Mouse (Mus musculus): ENCODE data around the gene Uchl5. TPM values are rescaled to one million over a fixed set of nuclear protein-coding genes. Genes with fewer than 3 reads are reported as not detected.

The Uchl5 gene
- 37.1 and 41.3 TPM in 2 replicates for polyA plus RNA-seq (2015; fragmentation: Nextera tagmentation; extraction: Ambion mirVana)

DNA sequence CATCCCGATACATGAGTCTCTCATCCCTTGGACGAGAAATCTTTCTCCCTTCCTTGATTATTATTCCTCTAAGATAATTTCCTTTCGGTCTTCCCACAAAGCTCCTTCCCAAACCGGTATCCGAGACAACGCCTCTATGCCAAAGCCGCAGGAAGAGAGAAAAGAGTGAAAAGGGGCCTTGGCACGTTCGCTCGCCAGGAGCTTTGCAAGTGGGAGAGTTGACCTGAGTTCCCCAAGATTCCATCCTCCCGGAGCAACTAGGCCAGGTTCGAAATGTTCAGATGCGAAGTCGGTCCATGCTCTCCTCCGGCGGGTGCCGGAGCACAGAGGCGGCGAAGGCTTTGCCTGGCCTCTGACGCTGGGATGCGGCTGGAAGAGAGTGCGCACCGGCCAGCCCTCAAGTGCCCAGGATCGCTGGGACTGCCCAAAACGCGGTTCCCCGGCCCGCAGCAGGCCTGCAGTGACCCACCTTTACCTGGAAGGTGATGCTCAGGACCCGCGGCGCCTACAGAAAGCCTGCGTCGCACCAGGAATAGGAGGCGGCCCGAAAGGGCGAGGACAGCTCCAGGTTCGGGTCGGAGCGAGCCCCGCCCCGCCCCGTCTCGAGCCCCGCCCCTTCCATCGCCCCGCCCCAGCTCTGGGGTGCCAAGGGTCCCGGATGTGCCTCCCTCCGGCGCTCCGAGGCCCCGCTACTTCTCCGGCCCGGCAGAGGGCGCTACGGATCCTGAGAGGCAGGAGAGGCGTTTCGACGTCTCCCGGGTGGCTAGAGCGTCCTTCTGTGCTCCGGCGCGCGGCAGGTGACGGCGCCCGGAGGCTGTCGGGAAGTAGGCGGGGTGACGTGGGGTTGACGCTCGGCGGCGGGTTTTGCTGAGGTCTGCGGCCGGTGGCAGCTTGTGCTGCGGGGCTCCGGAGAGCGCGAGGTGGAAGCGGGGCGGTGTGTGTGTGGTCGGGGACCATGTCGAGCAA is at the start of gene Uchl5, which contains the start of gene Trove2:
Uchl5 (plus strand) TSS at position 827 of the 966 bp plus-strand sequence.
Trove2 (minus strand) TSS at position 623 of the 966 bp plus-strand sequence.
- peak within 1 kb of the TSS; percentile 78 for H3K27ac ChIP-seq (ENCODE audit: low read length)
- H3K4me2 ChIP-seq (replicated peaks; ENCODE audit: low read depth, low read length) = peak within 1 kb of the TSS; percentile 96
- no peaks in the 10 kb centered on the region for H3K9me3 ChIP-seq (ENCODE audit: low read length)
- no peaks in the 10 kb centered on the region; the same call in 1 of the 2 replicates for H3K4me1 ChIP-seq (ENCODE audit: insufficient read depth, low read depth, low read length)
- DNase-seq (ENCODE audit: low spot score) (peak; percentile 99), ATAC-seq (peak; percentile 95)
- peak within 1 kb of the TSS; percentile 83 for H3K9ac ChIP-seq (replicated peaks; ENCODE audit: low read depth)
- TF ChIP-seq CTCF (IDR thresholded peaks at IDR 0.05) = peak; percentile 95
- no peak for TF ChIP-seq EP300 (IDR thresholded peaks at IDR 0.05)
- no peaks in the 10 kb centered on the region for H3K36me3 ChIP-seq (ENCODE audit: insufficient read depth, low read length)
- H3K27me3 ChIP-seq (replicated peaks; ENCODE audit: insufficient read depth, low read length) = no peaks in the 10 kb centered on the region
- H3K4me3 ChIP-seq (ENCODE audit: low read depth, low read length) = peak within 1 kb of the TSS; percentile 89
- under 1% methylated on average over 71 of the region's 84 CpGs for WGBS

DNA sequence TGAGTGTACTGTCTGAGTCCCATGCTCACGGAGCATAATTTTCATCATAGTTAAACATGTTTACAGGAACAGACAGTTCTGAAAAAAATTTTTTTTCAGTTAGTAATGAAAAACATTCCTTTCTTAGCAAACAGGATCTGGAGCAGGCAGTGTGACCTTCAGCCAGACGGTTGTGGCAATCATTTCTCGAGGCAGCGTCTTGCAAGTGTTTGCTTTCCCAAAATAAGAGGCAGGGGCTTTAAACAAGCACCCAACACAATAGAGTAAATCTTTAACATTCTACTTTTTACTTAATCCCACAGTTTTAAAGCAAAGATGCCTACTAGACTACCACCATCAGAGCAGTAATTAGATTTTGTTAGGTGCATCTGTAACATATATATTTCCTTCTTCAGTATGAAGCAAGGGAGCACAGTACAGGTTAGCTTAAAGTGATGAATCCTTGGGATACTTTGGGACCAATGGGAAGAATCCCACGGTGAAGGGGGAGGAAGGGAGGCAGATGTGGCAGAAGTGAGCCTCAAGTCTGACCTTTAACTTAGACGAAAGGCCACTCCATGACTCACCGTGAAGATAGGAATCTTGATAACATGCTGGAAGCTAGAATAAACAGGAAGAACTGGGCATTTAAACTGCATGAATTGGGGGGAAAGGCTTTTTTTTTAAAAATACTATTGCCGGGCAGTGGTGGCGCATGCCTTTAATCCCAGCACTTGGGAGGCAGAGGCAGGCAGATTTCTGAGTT is 49.2 kb upstream of the Uchl5 start:
- Histone ChIP-seq H3K27me3 (replicated peaks; ENCODE audit: insufficient read depth, low read length) (no peaks in the 10 kb centered on the region), H3K9me3 (ENCODE audit: low read length) (no peaks in the 10 kb centered on the region), H3K4me1 (ENCODE audit: insufficient read depth, low read depth, low read length) (no peaks in the 10 kb centered on the region), H3K36me3 (ENCODE audit: insufficient read depth, low read length) (no peaks in the 10 kb centered on the region), H3K9ac (replicated peaks; ENCODE audit: low read depth) (no peak overlapping the region), H3K27ac (ENCODE audit: low read length) (no peak overlapping the region), H3K4me3 (ENCODE audit: low read depth, low read length) (no peak overlapping the region), H3K4me2 (replicated peaks; ENCODE audit: low read depth, low read length) (no peak overlapping the region)
- 39% methylated on average over 9 of the region's 9 CpGs for WGBS
- no peak for DNase-seq (ENCODE audit: low spot score)
- no peak; the same call in 1 of the 2 replicates for ATAC-seq
- TF ChIP-seq CTCF (IDR thresholded peaks at IDR 0.05) (no peak), EP300 (IDR thresholded peaks at IDR 0.05) (no peak)

GRCm38 (mm10) chr1:143730899-143731298 is 46.2 kb upstream of the Uchl5 start:
- WGBS = 68% methylated on average over 2 of the region's 2 CpGs
- no peak for ATAC-seq
- H3K27me3 ChIP-seq (replicated peaks; ENCODE audit: insufficient read depth, low read length) = no peaks in the 10 kb centered on the region
- no peak overlapping the region for H3K9ac ChIP-seq (replicated peaks; ENCODE audit: low read depth)
- no peaks in the 10 kb centered on the region for H3K4me1 ChIP-seq (ENCODE audit: insufficient read depth, low read depth, low read length)
- no peak overlapping the region for H3K4me3 ChIP-seq (ENCODE audit: low read depth, low read length)
- no peaks in the 10 kb centered on the region for H3K9me3 ChIP-seq (ENCODE audit: low read length)
- no peak overlapping the region for H3K27ac ChIP-seq (ENCODE audit: low read length)
- no peak overlapping the region for H3K4me2 ChIP-seq (replicated peaks; ENCODE audit: low read depth, low read length)
- H3K36me3 ChIP-seq (ENCODE audit: insufficient read depth, low read length) = no peaks in the 10 kb centered on the region
- DNase-seq (ENCODE audit: low spot score) = peak; percentile 34
- TF ChIP-seq CTCF (IDR thresholded peaks at IDR 0.05) (peak; percentile 64), EP300 (IDR thresholded peaks at IDR 0.05) (no peak)

DNA sequence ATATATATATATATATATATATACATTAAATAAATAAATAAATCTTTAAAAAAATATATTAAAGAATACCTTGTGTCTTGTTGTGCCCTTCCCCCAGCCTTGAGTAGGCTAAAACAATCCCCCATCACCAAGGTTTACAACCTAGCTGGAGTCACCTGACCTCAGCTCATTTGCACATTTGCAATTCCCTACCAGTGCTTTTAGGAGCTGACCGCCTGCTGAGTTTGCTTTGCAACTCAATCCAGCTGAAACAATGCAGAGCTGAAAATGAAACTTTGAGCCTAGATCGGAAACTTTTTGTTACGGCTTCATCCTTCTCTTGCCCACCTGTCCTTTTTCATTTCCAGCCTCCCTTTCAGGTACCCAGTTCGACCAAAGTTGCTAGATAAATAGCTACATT is 45.4 kb upstream of the Uchl5 start:
- DNase-seq (ENCODE audit: low spot score) (no peak), ATAC-seq (no peak)
- no peak overlapping the region for H3K27ac ChIP-seq (ENCODE audit: low read length)
- no peak overlapping the region for H3K4me3 ChIP-seq (ENCODE audit: low read depth, low read length)
- no peaks in the 10 kb centered on the region for H3K27me3 ChIP-seq (replicated peaks; ENCODE audit: insufficient read depth, low read length)
- H3K36me3 ChIP-seq (ENCODE audit: insufficient read depth, low read length) = no peaks in the 10 kb centered on the region
- TF ChIP-seq EP300 (IDR thresholded peaks at IDR 0.05) (no peak), CTCF (IDR thresholded peaks at IDR 0.05) (no peak)
- H3K9ac ChIP-seq (replicated peaks; ENCODE audit: low read depth) = no peak overlapping the region
- no peak overlapping the region for H3K4me2 ChIP-seq (replicated peaks; ENCODE audit: low read depth, low read length)
- H3K9me3 ChIP-seq (ENCODE audit: low read length) = no peaks in the 10 kb centered on the region
- H3K4me1 ChIP-seq (ENCODE audit: insufficient read depth, low read depth, low read length) = no peaks in the 10 kb centered on the region
- 57% methylated on average over 4 of the region's 4 CpGs for WGBS

DNA sequence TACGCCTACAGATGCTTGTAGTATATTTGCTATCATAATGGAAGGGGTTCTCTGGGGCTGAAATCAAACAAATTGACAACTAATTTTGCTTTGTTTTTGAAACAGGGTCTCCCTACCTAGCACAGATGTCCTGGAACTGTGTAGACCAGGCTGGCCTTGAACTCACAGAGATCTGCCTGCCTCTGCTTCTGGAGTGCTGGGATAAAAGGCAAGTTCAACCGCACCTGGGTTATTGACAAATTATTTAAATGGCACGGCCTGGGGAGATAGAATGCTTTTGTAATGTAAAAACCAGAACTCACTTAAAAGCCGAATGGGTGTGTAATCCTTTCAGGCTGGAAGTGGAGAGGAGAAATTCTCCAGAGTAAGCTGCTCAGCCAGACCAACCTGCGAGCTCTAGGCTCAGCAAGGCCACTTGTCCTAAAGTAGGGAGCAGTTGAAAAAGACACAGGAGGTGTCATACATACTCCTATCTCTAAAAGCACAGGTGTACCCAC is 43.1 kb upstream of the Uchl5 start:
- H3K9ac ChIP-seq (replicated peaks; ENCODE audit: low read depth) = no peak overlapping the region
- DNase-seq (ENCODE audit: low spot score) (no peak), ATAC-seq (no peak)
- H3K27ac ChIP-seq (ENCODE audit: low read length) = no peak overlapping the region
- H3K4me2 ChIP-seq (replicated peaks; ENCODE audit: low read depth, low read length) = no peak overlapping the region
- H3K4me1 ChIP-seq (ENCODE audit: insufficient read depth, low read depth, low read length) = no peaks in the 10 kb centered on the region
- TF ChIP-seq EP300 (IDR thresholded peaks at IDR 0.05) = no peak
- no peak for TF ChIP-seq CTCF (IDR thresholded peaks at IDR 0.05)
- H3K9me3 ChIP-seq (ENCODE audit: low read length) = no peaks in the 10 kb centered on the region
- H3K27me3 ChIP-seq (replicated peaks; ENCODE audit: insufficient read depth, low read length) = no peaks in the 10 kb centered on the region
- no peaks in the 10 kb centered on the region for H3K36me3 ChIP-seq (ENCODE audit: insufficient read depth, low read length)
- no peak overlapping the region for H3K4me3 ChIP-seq (ENCODE audit: low read depth, low read length)
- 74% methylated on average over 5 of the region's 5 CpGs for WGBS

- TF ChIP-seq CTCF (IDR thresholded peaks at IDR 0.05) (no peak), EP300 (IDR thresholded peaks at IDR 0.05) (no peak)
- Histone ChIP-seq H3K27ac (ENCODE audit: low read length) (peak overlapping the region; percentile 89), H3K4me3 (ENCODE audit: low read depth, low read length) (peak overlapping the region; percentile 85), H3K36me3 (ENCODE audit: insufficient read depth, low read length) (peaks cover 10% of the 10 kb centered on the region; the same call in 1 of the 2 replicates), H3K27me3 (replicated peaks; ENCODE audit: insufficient read depth, low read length) (no peaks in the 10 kb centered on the region), H3K4me2 (replicated peaks; ENCODE audit: low read depth, low read length) (peak overlapping the region; percentile 73), H3K9me3 (ENCODE audit: low read length) (no peaks in the 10 kb centered on the region), H3K9ac (replicated peaks; ENCODE audit: low read depth) (peak overlapping the region; percentile 65), H3K4me1 (ENCODE audit: insufficient read depth, low read depth, low read length) (no peaks in the 10 kb centered on the region)
- ATAC-seq (peak; percentile 23; the same call in 1 of the 2 replicates), DNase-seq (ENCODE audit: low spot score) (peak; percentile 61)
- 12% methylated on average over 10 of the region's 11 CpGs for WGBS
These were observed 38.3 kb upstream of the Uchl5 start for GRCm38 (mm10) chr1:143738811-143739210.
